Mouse (Mus musculus) olfactory bulb, adult 2 months (tissue): ENCODE results near the gene Hecw2.

Source experiments
- CTCF ChIP-seq: fragments of 200-500 bp; IDR thresholded peaks from 2 replicates; pipeline ENCODE4 v1.5.1; 2012; ENCODE audit warnings: low read depth, mild to moderate bottlenecking, low read length, moderate library complexity; ENCODE audit not compliant: insufficient read depth
- POLR2A ChIP-seq: fragments of 200-500 bp; IDR thresholded peaks from 2 replicates; pipeline ENCODE4 v1.6.1; 2012; ENCODE audit warnings: mild to moderate bottlenecking, low read depth, low read length, moderate library complexity; ENCODE audit not compliant: insufficient read depth

GRCm38 (mm10) chr1:54126991-54127742 is 67.8 kb downstream of the Hecw2 start:
- TF ChIP-seq CTCF (no peak), POLR2A (no peak)
